Mouse (Mus musculus): ENCODE measurements around the gene Tmtc1. TPM values are rescaled to one million over a fixed set of nuclear protein-coding genes. Genes with fewer than 3 reads are reported as not detected.

The Tmtc1 gene
- total RNA-seq, 1 experiment from 2014 or later: 2.0 TPM

GRCm38 (mm10) chr6:148384111-148384895, 59.9 kb downstream of the Tmtc1 start:
- ATAC-seq (replicated peaks; ENCODE audit: insufficient number of reproducible peaks, low FRiP score, low TSS enrichment, poor library complexity, severe bottlenecking): no peak

GRCm38 (mm10) chr6:148381163-148381782, 62.9 kb downstream of the Tmtc1 start:
- ATAC-seq (replicated peaks; ENCODE audit: insufficient number of reproducible peaks, low FRiP score, low TSS enrichment, poor library complexity, severe bottlenecking): no peak

GRCm38 (mm10) chr6:148375618-148376209, 68.5 kb downstream of the Tmtc1 start:
- no peak for ATAC-seq (replicated peaks; ENCODE audit: insufficient number of reproducible peaks, low FRiP score, low TSS enrichment, poor library complexity, severe bottlenecking)

- ATAC-seq (replicated peaks; ENCODE audit: insufficient number of reproducible peaks, low FRiP score, low TSS enrichment, poor library complexity, severe bottlenecking): no peak
Observed at GRCm38 (mm10) chr6:148375015-148375414, 69.2 kb downstream of the Tmtc1 start.

GRCm38 (mm10) chr6:148373444-148373843, 70.7 kb downstream of the Tmtc1 start:
- no peak for ATAC-seq (replicated peaks; ENCODE audit: insufficient number of reproducible peaks, low FRiP score, low TSS enrichment, poor library complexity, severe bottlenecking)

GRCm38 (mm10) chr6:148371223-148371622, 73.0 kb downstream of the Tmtc1 start:
- ATAC-seq (replicated peaks; ENCODE audit: insufficient number of reproducible peaks, low FRiP score, low TSS enrichment, poor library complexity, severe bottlenecking): no peak

GRCm38 (mm10) chr6:148367094-148367539, 77.1 kb downstream of the Tmtc1 start:
- ATAC-seq (replicated peaks; ENCODE audit: insufficient number of reproducible peaks, low FRiP score, low TSS enrichment, poor library complexity, severe bottlenecking): no peak

GRCm38 (mm10) chr6:148366629-148367028, 77.6 kb downstream of the Tmtc1 start:
- no peak for ATAC-seq (replicated peaks; ENCODE audit: insufficient number of reproducible peaks, low FRiP score, low TSS enrichment, poor library complexity, severe bottlenecking)

GRCm38 (mm10) chr6:148363162-148363561, 81.0 kb downstream of the Tmtc1 start:
- ATAC-seq (replicated peaks; ENCODE audit: insufficient number of reproducible peaks, low FRiP score, low TSS enrichment, poor library complexity, severe bottlenecking): no peak

- ATAC-seq (replicated peaks; ENCODE audit: insufficient number of reproducible peaks, low FRiP score, low TSS enrichment, poor library complexity, severe bottlenecking): no peak
Observed at GRCm38 (mm10) chr6:148362475-148362874, 81.7 kb downstream of the Tmtc1 start.

- no peak for ATAC-seq (replicated peaks; ENCODE audit: insufficient number of reproducible peaks, low FRiP score, low TSS enrichment, poor library complexity, severe bottlenecking)
Observed at GRCm38 (mm10) chr6:148359348-148359905, 84.8 kb downstream of the Tmtc1 start.

- ATAC-seq (replicated peaks; ENCODE audit: insufficient number of reproducible peaks, low FRiP score, low TSS enrichment, poor library complexity, severe bottlenecking): no peak
Observed at GRCm38 (mm10) chr6:148358580-148359246, 85.5 kb downstream of the Tmtc1 start.

GRCm38 (mm10) chr6:148356141-148356540, 88.0 kb downstream of the Tmtc1 start:
- no peak for ATAC-seq (replicated peaks; ENCODE audit: insufficient number of reproducible peaks, low FRiP score, low TSS enrichment, poor library complexity, severe bottlenecking)

GRCm38 (mm10) chr6:148354509-148355474, 89.4 kb downstream of the Tmtc1 start:
- no peak for ATAC-seq (replicated peaks; ENCODE audit: insufficient number of reproducible peaks, low FRiP score, low TSS enrichment, poor library complexity, severe bottlenecking)

GRCm38 (mm10) chr6:148354151-148354508, 90.1 kb downstream of the Tmtc1 start:
- ATAC-seq (replicated peaks; ENCODE audit: insufficient number of reproducible peaks, low FRiP score, low TSS enrichment, poor library complexity, severe bottlenecking): no peak

- no peak for ATAC-seq (replicated peaks; ENCODE audit: insufficient number of reproducible peaks, low FRiP score, low TSS enrichment, poor library complexity, severe bottlenecking)
Observed at GRCm38 (mm10) chr6:148345001-148345400, 99.2 kb downstream of the Tmtc1 start.

GRCm38 (mm10) chr6:148342191-148342590, 102.0 kb downstream of the Tmtc1 start:
- ATAC-seq (replicated peaks; ENCODE audit: insufficient number of reproducible peaks, low FRiP score, low TSS enrichment, poor library complexity, severe bottlenecking): no peak

- no peak for ATAC-seq (replicated peaks; ENCODE audit: insufficient number of reproducible peaks, low FRiP score, low TSS enrichment, poor library complexity, severe bottlenecking)
Observed at GRCm38 (mm10) chr6:148341765-148342164, 102.4 kb downstream of the Tmtc1 start.
